Mouse (Mus musculus): Measurements from ENCODE around the gene Ftcd.

DNA sequence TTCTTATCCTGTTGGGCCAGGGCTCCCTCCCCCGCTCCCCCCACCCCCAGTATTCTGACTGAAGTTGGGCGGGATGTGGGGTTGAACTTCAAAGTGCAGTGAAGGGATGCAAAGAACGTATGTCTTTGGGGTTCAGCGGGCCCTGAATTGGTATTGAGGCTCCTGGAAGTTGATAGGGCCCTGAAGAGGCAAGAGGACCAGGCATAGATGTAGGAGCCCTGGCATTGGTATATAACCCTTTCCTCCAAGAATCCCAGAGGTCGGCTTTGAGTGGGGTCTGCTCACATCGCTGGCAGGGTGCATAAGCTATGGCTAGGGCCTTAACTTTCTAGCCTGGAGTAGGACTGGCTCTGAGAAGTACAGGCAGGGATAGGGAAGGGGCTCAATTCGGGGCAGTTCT is 48.3 kb downstream of the Ftcd start:
- TF ChIP-seq CTCF (IDR thresholded peaks at IDR 0.05), result no peak
- no peak for TF ChIP-seq POLR2A (IDR thresholded peaks at IDR 0.05; ENCODE audit: insufficient read depth, low read depth, low read length)
- TF ChIP-seq EP300 (IDR thresholded peaks at IDR 0.05; ENCODE audit: insufficient read depth, low read depth, low read length), result no peak
